18 mouse cellular contexts compared by ENCODE assay signal in the genomic region with DNA sequence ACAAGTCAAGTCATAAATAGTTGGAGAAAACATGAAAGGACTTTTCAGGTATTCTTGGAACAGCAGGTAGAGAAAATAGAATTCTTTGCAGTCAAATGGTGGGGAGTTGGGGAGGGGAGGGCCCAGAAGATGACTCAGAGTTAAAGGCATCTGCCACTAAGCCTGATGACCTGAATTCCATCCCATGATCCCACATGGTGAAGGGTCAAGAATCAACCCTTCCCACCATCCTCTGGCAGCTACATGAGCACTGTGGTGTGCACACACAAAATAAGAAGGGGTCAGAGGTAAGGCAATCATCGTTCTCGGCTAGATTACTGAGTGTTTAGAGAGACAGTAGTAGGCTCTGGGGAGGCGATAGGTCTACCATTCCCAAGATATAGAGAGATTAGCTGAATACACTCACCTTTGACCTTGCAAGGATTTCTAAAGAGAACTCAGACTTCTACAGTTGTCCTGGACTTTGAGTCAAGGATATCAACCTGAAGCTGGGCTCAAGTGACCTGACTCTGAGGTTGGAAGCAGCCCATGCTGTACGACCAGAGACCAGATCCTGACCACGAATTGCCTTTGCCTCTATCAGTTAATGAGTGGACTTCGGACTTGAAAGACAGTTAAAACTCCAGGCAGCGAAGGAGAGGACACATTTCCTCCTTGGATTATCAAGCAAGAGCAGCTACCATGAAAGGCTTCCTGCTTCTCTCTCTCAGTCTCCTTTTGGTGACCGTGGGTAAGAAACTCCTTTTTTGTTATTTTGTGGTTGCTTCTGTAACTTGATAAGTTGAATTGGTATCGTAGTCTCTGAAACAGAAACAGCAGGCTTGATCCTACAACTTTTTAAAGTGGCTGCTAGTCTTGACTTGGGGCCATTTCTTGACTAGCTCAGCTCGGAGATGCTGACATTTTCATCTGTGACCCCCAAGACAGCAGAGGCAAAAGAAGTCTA. TPM values are rescaled to one million over a fixed set of nuclear protein-coding genes. Genes with fewer than 3 reads are reported as not detected.
DNase-seq lines count a peak whose midpoint lies in the region; ATAC-seq and TF ChIP-seq lines count a peak whose summit lies in the region.
"Had no signal": no experiment of that assay in that cellular context is flagged by ENCODE, and none has a peak within 500 bp of the region (broad histone marks: within the 10 kb centered on the region; RNA-seq: fewer than 3 reads in every experiment).

A gene (plus strand): TSS at position 192 of the 946 bp plus-strand sequence.

- H3K4me1 ChIP-seq in MEL (ENCODE audit: control insufficient read depth in 1 of 2, insufficient read depth in 2 of 2, low read length in 2 of 2): peaks cover 5 to 32% of the 10 kb centered on the region in 2 experiments; a peak in 3 of 4 replicates
- peaks cover 5% of the 10 kb centered on the region for H3K4me1 ChIP-seq in bone marrow, adult 2 months (ENCODE audit: control insufficient read depth, insufficient read depth, low read length)
- H3K4me1 ChIP-seq in small intestine, adult 2 months (ENCODE audit: control insufficient read depth, insufficient read depth, insufficient read length, low read length): peaks cover 16% of the 10 kb centered on the region; the same call in 1 of the 2 replicates
- no peaks in the 10 kb centered on the region for H3K4me1 ChIP-seq in midbrain, embryonic 15.5 days
- no peaks in the 10 kb centered on the region for H3K4me1 ChIP-seq in heart, embryonic 12.5 days (replicated peaks)
- H3K4me1 ChIP-seq: heart, embryonic 10.5 days; limb, embryonic 10.5 days had no signal

- no peaks in the 10 kb centered on the region for H3K27me3 ChIP-seq in MEL (ENCODE audit: control insufficient read depth in 1 of 2, insufficient read depth in 2 of 2, low read length in 2 of 2)
- no peaks in the 10 kb centered on the region for H3K27me3 ChIP-seq in small intestine, adult 2 months (ENCODE audit: control insufficient read depth, insufficient read depth, low read length)
- H3K27me3 ChIP-seq in midbrain, embryonic 15.5 days (replicated peaks): no peaks in the 10 kb centered on the region
- H3K27me3 ChIP-seq in heart, embryonic 12.5 days (replicated peaks): no peaks in the 10 kb centered on the region

- no peak within 1 kb of the TSS for H3K4me2 ChIP-seq in midbrain, embryonic 15.5 days
- no peak within 1 kb of the TSS for H3K4me2 ChIP-seq in heart, embryonic 12.5 days

- ATAC-seq in midbrain, embryonic 15.5 days (replicated peaks): no peak
- no peak for ATAC-seq in heart, embryonic 12.5 days (ENCODE audit: insufficient number of reproducible peaks, low FRiP score)
- ATAC-seq in monocyte, adult 5-6 weeks (replicated peaks; ENCODE audit: insufficient number of reproducible peaks, low FRiP score, low TSS enrichment, poor library complexity, severe bottlenecking): no peak
- ATAC-seq: inflammation-experienced regulatory T-cells, adult 6 months had no signal

- no peak for TF ChIP-seq RAD21 in MEL (IDR thresholded peaks at IDR 0.05; ENCODE audit: low read depth, low read length)

- peak within 1 kb of the TSS; percentile 55 to 72 for H3K4me3 ChIP-seq in MEL (ENCODE audit: control insufficient read depth in 1 of 2, insufficient read depth in 1 of 2, low read depth in 2 of 2, low read length in 2 of 2)
- no peak within 1 kb of the TSS for H3K4me3 ChIP-seq in bone marrow, adult 2 months (replicated peaks; ENCODE audit: control insufficient read depth, low read depth, low read length)
- peak within 1 kb of the TSS; percentile 58 for H3K4me3 ChIP-seq in small intestine, adult 2 months (ENCODE audit: low read depth, low read length)
- no peak within 1 kb of the TSS for H3K4me3 ChIP-seq in midbrain, embryonic 15.5 days
- no peak within 1 kb of the TSS for H3K4me3 ChIP-seq in heart, embryonic 12.5 days
- H3K4me3 ChIP-seq: heart, embryonic 10.5 days; limb, embryonic 10.5 days had no signal

- peak; percentile 82 for DNase-seq in MEL (ENCODE audit: low read depth, low spot score)
- DNase-seq in large intestine, adult 2 months (ENCODE audit: low read depth, low spot score): no peak
- DNase-seq: adrenal gland, postnatal 25 days; cerebellum, postnatal 10 days; heart, postnatal 36 days; kidney, postnatal 14 days; lung, adult 18-20 months; lung, postnatal 36 days; right cerebral cortex, adult 18-20 months had no signal

- peak in 1 of 2 experiments; percentile 74; a peak in 2 of 4 replicates for TF ChIP-seq POLR2A in MEL (IDR thresholded peaks at IDR 0.05; ENCODE audit: control insufficient read depth in 1 of 2, insufficient read depth in 1 of 2, low read depth in 1 of 2, low read length in 2 of 2, poor library complexity in 1 of 2)
- TF ChIP-seq POLR2A in bone marrow, adult 2 months (IDR thresholded peaks at IDR 0.05; ENCODE audit: borderline replicate concordance, control insufficient read depth, low read depth, low read length): no peak
- no peak for TF ChIP-seq POLR2A in small intestine, adult 2 months (IDR thresholded peaks at IDR 0.05; ENCODE audit: low read depth, low read length)

- WGBS in bone marrow, adult 2 months: 19% methylated on average over 10 of the region's 10 CpGs
- 27% methylated on average over 10 of the region's 10 CpGs for WGBS in large intestine, adult 2 months
- WGBS in small intestine, adult 2 months: 20% methylated on average over 10 of the region's 10 CpGs
- WGBS in midbrain, embryonic 15.5 days: 89% methylated on average over 10 of the region's 10 CpGs
- WGBS in heart, embryonic 12.5 days: 72% methylated on average over 10 of the region's 10 CpGs

- peak within 1 kb of the TSS; percentile 98 for H3K27ac ChIP-seq in MEL (ENCODE audit: control insufficient read depth, low read depth, low read length)
- H3K27ac ChIP-seq in bone marrow, adult 2 months (ENCODE audit: control insufficient read depth, insufficient read depth, low read depth, low read length, poor library complexity): peak within 1 kb of the TSS; percentile 30
- H3K27ac ChIP-seq in small intestine, adult 2 months (ENCODE audit: insufficient read depth, low read depth, low read length): peak within 1 kb of the TSS; percentile 98
- no peak within 1 kb of the TSS for H3K27ac ChIP-seq in midbrain, embryonic 15.5 days
- H3K27ac ChIP-seq in heart, embryonic 12.5 days (ENCODE audit: poor library complexity, severe bottlenecking): no peak within 1 kb of the TSS
- H3K27ac ChIP-seq: heart, embryonic 10.5 days; limb, embryonic 10.5 days had no signal

- peaks cover 0 to 32% of the 10 kb centered on the region in 2 experiments; a peak in 3 of 4 replicates for H3K36me3 ChIP-seq in MEL (ENCODE audit: control insufficient read depth in 1 of 2, insufficient read depth in 2 of 2, low read length in 2 of 2)
- peaks cover 26% of the 10 kb centered on the region for H3K36me3 ChIP-seq in small intestine, adult 2 months (ENCODE audit: control insufficient read depth, insufficient read depth, low read length)
- H3K36me3 ChIP-seq in midbrain, embryonic 15.5 days (replicated peaks): no peaks in the 10 kb centered on the region
- H3K36me3 ChIP-seq in heart, embryonic 12.5 days: no peaks in the 10 kb centered on the region
- H3K36me3 ChIP-seq: heart, embryonic 10.5 days; limb, embryonic 10.5 days had no signal

- no peak for TF ChIP-seq CTCF in MEL (IDR thresholded peaks at IDR 0.05 in 2 of 3, conservative IDR thresholded peaks at IDR 0.05 in 1 of 3; ENCODE audit: control insufficient read depth in 1 of 3, insufficient read depth in 1 of 3, low read depth in 2 of 3, low read length in 3 of 3, poor library complexity in 1 of 3, severe bottlenecking in 1 of 3)
- no peak for TF ChIP-seq CTCF in bone marrow, adult 2 months (IDR thresholded peaks at IDR 0.05; ENCODE audit: control insufficient read depth, insufficient read depth, low read length)
- no peak for TF ChIP-seq CTCF in small intestine, adult 2 months (IDR thresholded peaks at IDR 0.05; ENCODE audit: extremely low read depth, insufficient read length, insufficient replicate concordance, low read depth, low read length)

- H3K79me2 ChIP-seq in MEL (ENCODE audit: control insufficient read depth, insufficient read depth, low read length, poor library complexity): peaks cover 33% of the 10 kb centered on the region

- H3K9me3 ChIP-seq in MEL (replicated peaks; ENCODE audit: insufficient read depth, low read length): no peaks in the 10 kb centered on the region
- H3K9me3 ChIP-seq in midbrain, embryonic 15.5 days: no peaks in the 10 kb centered on the region
- H3K9me3 ChIP-seq in heart, embryonic 12.5 days (replicated peaks): no peaks in the 10 kb centered on the region
- H3K9me3 ChIP-seq: heart, embryonic 10.5 days; limb, embryonic 10.5 days had no signal

- peak within 1 kb of the TSS; percentile 78 for H3K9ac ChIP-seq in MEL (ENCODE audit: control insufficient read depth, low read depth, low read length, poor library complexity, severe bottlenecking)
- H3K9ac ChIP-seq in midbrain, embryonic 15.5 days: no peak within 1 kb of the TSS
- no peak within 1 kb of the TSS for H3K9ac ChIP-seq in heart, embryonic 12.5 days

- peak; percentile 86 to 90 for TF ChIP-seq EP300 in MEL (IDR thresholded peaks at IDR 0.05; ENCODE audit: low read depth in 1 of 2, low read length in 2 of 2)

TF ChIP-seq in MEL, 35 proteins besides CTCF, POLR2A, EP300 and RAD21 (continues in another document):
- peak; percentile 52; the same call in 1 of the 2 replicates for TF ChIP-seq ZMIZ1 (IDR thresholded peaks at IDR 0.05; ENCODE audit: low read depth, low read length)
- peak; percentile 82 for TF ChIP-seq TCF12 (IDR thresholded peaks at IDR 0.05; ENCODE audit: low read depth, low read length)
- TF ChIP-seq CHD2 (IDR thresholded peaks at IDR 0.05; ENCODE audit: low read length): no peak
- peak; percentile 95; the same call in 1 of the 2 replicates for TF ChIP-seq CHD1 (IDR thresholded peaks at IDR 0.05; ENCODE audit: low read depth, low read length)
- TF ChIP-seq RCOR1 (IDR thresholded peaks at IDR 0.05; ENCODE audit: low read depth, low read length): peak; percentile 30; the same call in 1 of the 2 replicates
- no peak for TF ChIP-seq UBTF (IDR thresholded peaks at IDR 0.05; ENCODE audit: borderline replicate concordance, insufficient read depth, low read depth, low read length)
- TF ChIP-seq TAL1 (IDR thresholded peaks at IDR 0.05; ENCODE audit: low read length): peak; percentile 84
- TF ChIP-seq KAT2A (conservative IDR thresholded peaks at IDR 0.05; ENCODE audit: low read depth, low read length): no peak

RNA-seq across cellular contexts. Expression of the gene that starts here (rescaled TPM):
- total RNA-seq in MEL (2012; rRNA removed): 59.5 and 60.4 TPM in 2 replicates
- 100 to 1,000 TPM in 1 of 2 experiments, not detected in 1; 129 TPM for polyA plus RNA-seq in MEL (2012; ENCODE audit: insufficient read depth in 1 of 2, insufficient read length in 2 of 2, low read depth in 1 of 2, low replicate concordance in 2 of 2, missing spikeins in 1 of 2)
- polyA plus RNA-seq in bone marrow, adult 2 months (2011; ENCODE audit: insufficient read depth, insufficient read length, low replicate concordance, missing spikeins): 5.4 and 6.4 TPM in 2 replicates
- polyA plus RNA-seq in large intestine, adult 2 months (2012; rRNA removed): 1,622 and 2,064 TPM in 2 replicates
- 2,067 and 2,412 TPM in 2 replicates for polyA plus RNA-seq in small intestine, adult 2 months (2012; rRNA removed)
- 0.08 TPM in 1 of 2 replicates, not detected in the other for polyA plus RNA-seq in midbrain, embryonic 15.5 days (2015; fragmentation: Nextera tagmentation; extraction: Ambion mirVana)
- 0.12 and 0.24 TPM in 2 replicates for polyA plus RNA-seq in heart, embryonic 12.5 days (2016; fragmentation: Nextera tagmentation; extraction: Ambion mirVana)
- 0.11 to 1.6 TPM (median 1.4 TPM) in 3 replicates for total RNA-seq in monocyte, adult 5-6 weeks (2017)
- total RNA-seq: adrenal gland, postnatal 25 days; gastrocnemius, adult 8-10 months had no signal

Comparison
In these comparisons a context has a peak if more than half of its experiments do, and no peak if none do; other contexts are left out.
1. RNA of the gene that starts here (total RNA-seq): 59.5 to 60.4 TPM in MEL; 0.11 to 1.6 TPM in monocyte, adult 5-6 weeks; every median in the first group is over 10 times any median in the second.
2. RNA of the gene that starts here (polyA plus RNA-seq): 2,067 to 2,412 TPM in small intestine, adult 2 months and 1,622 to 2,064 TPM in large intestine, adult 2 months; 129 TPM in MEL, 5.4 to 6.4 TPM in bone marrow, adult 2 months, 0.12 to 0.24 TPM in heart, embryonic 12.5 days and 0.08 TPM in midbrain, embryonic 15.5 days; every median in the first group is over 10 times any median in the second.
3. H3K27ac ChIP-seq: peak in MEL (single experiment), bone marrow, adult 2 months (single experiment) and small intestine, adult 2 months (single experiment); none in midbrain, embryonic 15.5 days (single experiment) and heart, embryonic 12.5 days (single experiment).
4. H3K4me3 ChIP-seq: peak in MEL (2 of 2) and small intestine, adult 2 months (single experiment); none in bone marrow, adult 2 months (single experiment), midbrain, embryonic 15.5 days (single experiment) and heart, embryonic 12.5 days (single experiment).